Mouse (Mus musculus): Measurements from ENCODE around the gene Olfr1241. TPM values are rescaled to one million over a fixed set of nuclear protein-coding genes. Genes with fewer than 3 reads are reported as not detected.

Gene Olfr1241
- not detected in 2 replicates for polyA plus RNA-seq (2012; rRNA removed)

DNA sequence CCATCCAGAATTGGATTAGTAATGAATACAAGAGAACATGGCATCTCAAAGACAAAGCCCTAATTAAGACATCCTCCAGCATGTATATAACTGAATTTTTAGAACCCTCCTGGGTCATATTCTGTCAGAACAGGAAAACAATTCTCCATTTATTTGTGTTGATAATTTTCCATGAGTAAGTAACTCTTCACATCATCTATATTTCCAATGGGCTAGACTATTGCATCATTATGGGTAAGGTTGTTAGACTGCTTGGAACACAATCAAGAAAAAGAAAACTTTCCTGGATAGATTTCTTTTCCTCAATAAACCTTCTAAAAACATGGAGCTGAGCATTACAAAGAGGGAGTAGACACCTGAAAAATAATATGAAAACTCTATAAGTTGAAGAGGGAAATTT is at the start of gene Olfr1241:
Gene Olfr1241 (minus strand): TSS at position 101 of the 400 bp plus-strand sequence.
- DNase-seq (ENCODE audit: low spot score) = no peak

DNA sequence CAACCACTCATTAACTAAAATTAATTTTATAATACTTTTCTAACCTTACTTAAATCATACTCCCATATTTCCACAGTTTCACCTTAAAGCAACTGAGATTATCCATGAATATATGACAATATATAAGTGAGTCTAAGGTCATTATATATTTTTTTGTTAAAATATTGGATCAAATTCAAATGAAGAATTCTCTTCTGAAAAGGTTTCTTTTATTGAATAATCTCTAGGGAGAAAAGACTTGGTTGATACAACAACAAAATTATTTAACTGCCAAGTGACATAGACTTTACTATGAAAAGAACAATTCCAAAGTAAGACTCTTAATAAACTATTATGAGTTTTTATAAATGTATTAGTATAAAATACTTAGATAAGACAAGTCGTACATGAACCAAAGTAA is 44.5 kb upstream of the Olfr1241 start, which contains the start of gene Olfr1243:
Gene Olfr1243 (minus strand): TSS at position 101 of the 400 bp plus-strand sequence.
- DNase-seq (ENCODE audit: low spot score) = no peak

DNA sequence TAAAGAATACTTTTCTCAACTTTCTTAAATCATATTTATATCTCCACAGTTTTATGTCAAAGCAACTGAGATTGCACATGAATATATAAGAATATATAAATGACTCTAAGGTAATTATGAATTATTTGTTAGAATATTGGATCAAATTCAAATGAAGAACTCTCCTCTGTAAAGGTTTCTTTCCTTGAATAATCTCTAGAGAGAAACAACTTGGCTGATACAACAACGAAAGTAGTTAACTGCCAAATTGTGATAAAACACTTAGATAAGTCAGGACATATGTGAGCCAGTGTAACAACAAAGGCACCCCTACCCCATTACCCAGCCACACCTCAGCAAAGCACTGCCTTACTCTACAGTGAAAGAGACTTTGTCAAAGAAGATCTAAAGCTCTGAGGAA is 11.3 kb upstream of the Olfr1241 start, which contains the start of gene Olfr1242:
Gene Olfr1242 (minus strand): TSS at position 101 of the 400 bp plus-strand sequence.
- DNase-seq (ENCODE audit: low spot score) = no peak

DNA sequence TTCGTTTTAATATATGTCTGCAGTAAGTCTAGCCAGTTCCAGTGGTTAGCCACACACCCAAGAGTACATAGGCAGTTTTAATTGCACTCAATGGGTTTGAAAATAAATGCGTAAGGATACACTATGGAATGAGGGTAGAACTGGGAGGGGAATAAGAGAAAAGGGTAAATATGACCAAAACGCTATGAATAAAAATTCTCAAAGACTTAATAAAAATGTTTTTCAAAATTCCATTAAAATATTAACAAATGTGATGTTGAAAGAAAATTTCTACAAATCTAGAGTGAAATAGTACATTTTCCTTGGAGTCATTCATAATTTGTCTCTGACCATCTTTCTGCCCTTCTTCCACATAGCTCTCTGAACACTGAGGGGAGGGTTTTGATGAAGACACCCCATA is 44.0 kb downstream of the Olfr1241 start, which contains the start of gene Olfr1240:
Gene Olfr1240 (minus strand): TSS at position 101 of the 400 bp plus-strand sequence.
- no peak for DNase-seq (ENCODE audit: low spot score)

Other genes with a start within 250 kb of the Olfr1241 start
- gene Olfr1228, start 233.1 kb downstream of the Olfr1241 start, polyA plus RNA-seq (2012; rRNA removed) = not detected in 2 replicates
- not detected in 2 replicates for gene Olfr1229, start 199.1 kb downstream of the Olfr1241 start, polyA plus RNA-seq (2012; rRNA removed)
- gene Olfr1230, start 189.9 kb downstream of the Olfr1241 start, polyA plus RNA-seq (2012; rRNA removed) = not detected in 2 replicates
- not detected in 2 replicates for gene Olfr1231, start 180.1 kb downstream of the Olfr1241 start, polyA plus RNA-seq (2012; rRNA removed)
- not detected in 2 replicates for gene Olfr1232, start 157.5 kb downstream of the Olfr1241 start, polyA plus RNA-seq (2012; rRNA removed)
- gene Olfr1233, start 144.7 kb downstream of the Olfr1241 start, polyA plus RNA-seq (2012; rRNA removed) = not detected in 2 replicates
- not detected in 2 replicates for gene Olfr1234, start 122.3 kb downstream of the Olfr1241 start, polyA plus RNA-seq (2012; rRNA removed)
- not detected in 2 replicates for gene Olfr1238, start 77.5 kb downstream of the Olfr1241 start, polyA plus RNA-seq (2012; rRNA removed)
- not detected in 2 replicates for gene Olfr1239, start 66.7 kb downstream of the Olfr1241 start, polyA plus RNA-seq (2012; rRNA removed)
- not detected in 2 replicates for gene Olfr1240, start 44.1 kb downstream of the Olfr1241 start, polyA plus RNA-seq (2012; rRNA removed)
- not detected in 2 replicates for gene Olfr1242, start 11.2 kb upstream of the Olfr1241 start, polyA plus RNA-seq (2012; rRNA removed)
- not detected in 2 replicates for gene Olfr1243, start 44.4 kb upstream of the Olfr1241 start, polyA plus RNA-seq (2012; rRNA removed)
- not detected in 2 replicates for gene Olfr1245, start 91.3 kb upstream of the Olfr1241 start, polyA plus RNA-seq (2012; rRNA removed)
- gene Olfr1246, start 106.0 kb upstream of the Olfr1241 start, polyA plus RNA-seq (2012; rRNA removed) = not detected in 2 replicates
- not detected in 2 replicates for gene Olfr1247, start 127.0 kb upstream of the Olfr1241 start, polyA plus RNA-seq (2012; rRNA removed)
- gene Olfr1248, start 131.1 kb upstream of the Olfr1241 start, polyA plus RNA-seq (2012; rRNA removed) = not detected in 2 replicates
- gene Olfr1249, start 147.9 kb upstream of the Olfr1241 start, polyA plus RNA-seq (2012; rRNA removed) = not detected in 2 replicates
- gene Olfr1250, start 174.3 kb upstream of the Olfr1241 start, polyA plus RNA-seq (2012; rRNA removed) = not detected in 2 replicates
- gene Olfr1251, start 184.8 kb upstream of the Olfr1241 start, polyA plus RNA-seq (2012; rRNA removed) = not detected in 2 replicates
- not detected in 2 replicates for gene Olfr1252, start 237.9 kb upstream of the Olfr1241 start, polyA plus RNA-seq (2012; rRNA removed)

Measured in urinary bladder, adult 2 months (tissue).